Mouse (Mus musculus) hindbrain, postnatal 0 days (tissue): ENCODE results near the gene Anp32e. TPM values are rescaled to one million over a fixed set of nuclear protein-coding genes. Genes with fewer than 3 reads are reported as not detected.

Experiments
- ATAC-seq: fragments of 200-750 bp; cut with Nextera tagmentation; 2 replicates; pipeline ENCODE4 v1.8.0; 2017; ENCODE audit warnings: mild to moderate bottlenecking, moderate TSS enrichment, moderate library complexity
- DNase-seq: peaks from one replicate; pipeline ENCODE4 v3.0.0-alpha.2; 2015; ENCODE audit warnings: low spot score
- H3K27ac ChIP-seq: fragments of 300-500 bp; sonication (generic); 2 replicates; pipeline ENCODE4 v1.5.1; 2014; ENCODE audit warnings: mild to moderate bottlenecking
- H3K27me3 ChIP-seq: fragments of 300-500 bp; sonication (generic); 2 replicates; pipeline ENCODE4 v1.6.1; 2014; ENCODE audit warnings: low read length, mixed read lengths; ENCODE audit not compliant: insufficient read depth
- H3K36me3 ChIP-seq: fragments of 300-500 bp; sonication (generic); 2 replicates; pipeline ENCODE4 v1.6.1; 2014; ENCODE audit warnings: low read length, mixed read lengths; ENCODE audit not compliant: insufficient read depth
- H3K4me1 ChIP-seq: fragments of 300-500 bp; sonication (generic); 2 replicates; pipeline ENCODE4 v1.6.1; 2014; ENCODE audit warnings: antibody characterized with exemption, low read length, mixed read lengths; ENCODE audit not compliant: insufficient read depth
- H3K4me2 ChIP-seq: fragments of 300-500 bp; sonication (generic); 2 replicates; pipeline ENCODE4 v1.6.1; 2014; ENCODE audit warnings: low read depth, mild to moderate bottlenecking, low read length, moderate library complexity, mixed read lengths
- H3K4me3 ChIP-seq: fragments of 300-500 bp; sonication (generic); 2 replicates; pipeline ENCODE4 v1.5.1; 2014; ENCODE audit warnings: low read length
- H3K9ac ChIP-seq: fragments of 300-500 bp; sonication (generic); replicated peaks from 2 replicates; pipeline ENCODE4 v1.6.1; 2014; ENCODE audit warnings: mild to moderate bottlenecking, low read length, moderate library complexity, mixed read lengths
- H3K9me3 ChIP-seq: fragments of 300-500 bp; sonication (generic); 2 replicates; pipeline ENCODE4 v1.6.1; 2016; ENCODE audit warnings: low read length, mixed read lengths
- CTCF ChIP-seq: IDR thresholded peaks from 2 replicates; pipeline ENCODE4 v1.5.1; 2016; ENCODE audit warnings: antibody characterized with exemption, control low read depth, low read depth
- WGBS: fragments of 180-500 bp; shearing (Covaris S2); extraction: QIAGEN DNeasy Blood & Tissue Kit; methylation state at CpG from one replicate; pipeline ENCODE4 v1.1.7; 2014; 5-methylcytosine and 5-hydroxymethylcytosine counted together
- polyA plus RNA-seq: library from polyadenylated mRNA; unstranded; fragments of >200 nt; fragmentation: Nextera tagmentation; extraction: Ambion mirVana; gene quantifications from 2 replicates; pipeline ENCODE4 v1.2.1, GENCODE M21; 2015
- total RNA-seq: library from RNA; depleted of rRNA; stranded (reverse); fragments of >200 nt; gene quantifications from 2 replicates; pipeline ENCODE4 v1.2.3, GENCODE M21; 2014

Gene Anp32e
- total and polyA plus RNA-seq, 2 experiments from 2014 or later, result 27.5 to 127 TPM

- no peak for TF ChIP-seq CTCF
- no peak for DNase-seq
- 78% methylated on average over 4 of the region's 4 CpGs for WGBS
- Histone ChIP-seq H3K4me2 (no peak overlapping the region), H3K9ac (no peak overlapping the region), H3K4me1 (no peaks in the 10 kb centered on the region), H3K9me3 (no peaks in the 10 kb centered on the region), H3K4me3 (no peak overlapping the region), H3K36me3 (no peaks in the 10 kb centered on the region), H3K27ac (no peak overlapping the region), H3K27me3 (no peaks in the 10 kb centered on the region)
- no peak for ATAC-seq
These were observed 4.9 kb upstream of the Anp32e start for GRCm38 (mm10) chr3:95924185-95924584.

- DNase-seq, result no peak
- ATAC-seq, result no peak
- H3K9me3 ChIP-seq, result no peaks in the 10 kb centered on the region
- TF ChIP-seq CTCF, result no peak
- no peak overlapping the region for H3K4me2 ChIP-seq
- no peaks in the 10 kb centered on the region for H3K36me3 ChIP-seq
- H3K9ac ChIP-seq, result no peak overlapping the region
- 84% methylated on average over 5 of the region's 5 CpGs for WGBS
- H3K4me3 ChIP-seq, result no peak overlapping the region
- no peaks in the 10 kb centered on the region for H3K27me3 ChIP-seq
- H3K4me1 ChIP-seq, result no peaks in the 10 kb centered on the region
- no peak overlapping the region for H3K27ac ChIP-seq
These were observed 4.0 kb upstream of the Anp32e start for GRCm38 (mm10) chr3:95925087-95925486.

- peak overlapping the region; percentile 79 for H3K4me2 ChIP-seq
- H3K9ac ChIP-seq, result no peak overlapping the region
- no peaks in the 10 kb centered on the region for H3K4me1 ChIP-seq
- H3K9me3 ChIP-seq, result no peaks in the 10 kb centered on the region
- no peak for DNase-seq
- peak overlapping the region; percentile 92 for H3K4me3 ChIP-seq
- no peaks in the 10 kb centered on the region for H3K36me3 ChIP-seq
- no peaks in the 10 kb centered on the region for H3K27me3 ChIP-seq
- no peak for TF ChIP-seq CTCF
- no peak for ATAC-seq
- WGBS, result 70% methylated on average over 6 of the region's 6 CpGs
- peak overlapping the region; percentile 37; the same call in 1 of the 2 replicates for H3K27ac ChIP-seq
These were observed 787 bp upstream of the Anp32e start for GRCm38 (mm10) chr3:95928261-95928657.

- H3K9ac ChIP-seq, result peak overlapping the region; percentile 85
- H3K27ac ChIP-seq, result peak overlapping the region; percentile 88
- TF ChIP-seq CTCF, result no peak
- H3K4me3 ChIP-seq, result peak overlapping the region; percentile 92
- H3K4me2 ChIP-seq, result peak overlapping the region; percentile 72
- peaks cover 6% of the 10 kb centered on the region; the same call in 1 of the 2 replicates for H3K36me3 ChIP-seq
- no peaks in the 10 kb centered on the region for H3K9me3 ChIP-seq
- WGBS, result under 1% methylated on average over 102 of the region's 105 CpGs
- no peaks in the 10 kb centered on the region for H3K27me3 ChIP-seq
- no peaks in the 10 kb centered on the region for H3K4me1 ChIP-seq
- ATAC-seq (peak; percentile 21), DNase-seq (peak; percentile 60)
These were observed 780 bp downstream of the Anp32e start for GRCm38 (mm10) chr3:95929581-95930470.

GRCm38 (mm10) chr3:95930471-95930789 lies 1.4 kb downstream of the Anp32e start:
- ATAC-seq (no peak), DNase-seq (no peak)
- no peaks in the 10 kb centered on the region for H3K9me3 ChIP-seq
- no peaks in the 10 kb centered on the region for H3K27me3 ChIP-seq
- H3K9ac ChIP-seq, result peak overlapping the region; percentile 85
- peak overlapping the region; percentile 88; the same call in 1 of the 2 replicates for H3K27ac ChIP-seq
- peak overlapping the region; percentile 92 for H3K4me3 ChIP-seq
- WGBS, result 1% methylated on average over 5 of the region's 5 CpGs
- H3K36me3 ChIP-seq, result peaks cover 6% of the 10 kb centered on the region; the same call in 1 of the 2 replicates
- H3K4me2 ChIP-seq, result peak overlapping the region; percentile 72
- no peaks in the 10 kb centered on the region for H3K4me1 ChIP-seq
- no peak for TF ChIP-seq CTCF

- no peak for DNase-seq
- no peak for ATAC-seq
- 93% methylated on average over 1 of the region's 1 CpGs for WGBS
- no peak overlapping the region for H3K27ac ChIP-seq
- no peak overlapping the region for H3K4me2 ChIP-seq
- no peaks in the 10 kb centered on the region for H3K4me1 ChIP-seq
- H3K27me3 ChIP-seq, result no peaks in the 10 kb centered on the region
- H3K36me3 ChIP-seq, result peaks cover 8% of the 10 kb centered on the region; the same call in 1 of the 2 replicates
- H3K9me3 ChIP-seq, result no peaks in the 10 kb centered on the region
- H3K4me3 ChIP-seq, result no peak overlapping the region
- TF ChIP-seq CTCF, result no peak
- no peak overlapping the region for H3K9ac ChIP-seq
These were observed 2.4 kb downstream of the Anp32e start for GRCm38 (mm10) chr3:95931471-95931870.

- H3K9me3 ChIP-seq, result no peaks in the 10 kb centered on the region
- H3K4me3 ChIP-seq, result no peak overlapping the region
- H3K27ac ChIP-seq, result no peak overlapping the region
- no peak overlapping the region for H3K4me2 ChIP-seq
- no peak for DNase-seq
- peak; percentile 21 for TF ChIP-seq CTCF
- H3K36me3 ChIP-seq, result peaks cover 12% of the 10 kb centered on the region; the same call in 1 of the 2 replicates
- WGBS, result 44% methylated on average over 1 of the region's 1 CpGs
- no peak overlapping the region for H3K9ac ChIP-seq
- H3K27me3 ChIP-seq, result no peaks in the 10 kb centered on the region
- no peak for ATAC-seq
- no peaks in the 10 kb centered on the region for H3K4me1 ChIP-seq
These were observed 3.1 kb downstream of the Anp32e start for GRCm38 (mm10) chr3:95932157-95932556.
